Mouse (Mus musculus) right cerebral cortex, postnatal 14 days (tissue): Measurements from ENCODE around the gene Gm20737.
"Not testable (repeated sequence)": the region's sequence is repeated elsewhere in the genome, so short reads cannot be mapped to it uniquely, and the experiment has no call there.

Experiments used
- DNase-seq: peaks from one replicate; pipeline ENCODE4 v3.0.0; 2022

Gm20737 gene

DNA sequence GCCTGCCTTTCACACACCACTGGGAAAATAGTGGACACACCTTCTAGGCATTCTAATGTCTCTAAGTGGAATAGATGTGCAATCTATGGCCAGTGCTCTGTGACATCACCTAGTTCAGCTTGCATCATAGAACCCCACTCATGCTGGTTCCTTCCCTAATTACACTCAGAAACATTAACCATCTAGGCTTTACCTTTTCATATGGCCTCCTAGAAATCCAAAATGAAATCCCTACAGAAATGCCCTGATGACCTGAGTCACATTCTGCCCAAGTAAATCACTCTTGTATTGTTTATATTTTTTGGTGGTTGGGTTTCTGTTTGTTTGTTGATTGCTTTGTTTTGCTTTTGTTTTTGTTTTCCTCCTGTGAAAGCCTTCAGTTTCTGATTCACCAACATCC is at the start of gene Gm20737:
Gene Gm20737 (minus strand): TSS at position 101 of the 400 bp plus-strand sequence.
- DNase-seq: not testable (repeated sequence)

DNA sequence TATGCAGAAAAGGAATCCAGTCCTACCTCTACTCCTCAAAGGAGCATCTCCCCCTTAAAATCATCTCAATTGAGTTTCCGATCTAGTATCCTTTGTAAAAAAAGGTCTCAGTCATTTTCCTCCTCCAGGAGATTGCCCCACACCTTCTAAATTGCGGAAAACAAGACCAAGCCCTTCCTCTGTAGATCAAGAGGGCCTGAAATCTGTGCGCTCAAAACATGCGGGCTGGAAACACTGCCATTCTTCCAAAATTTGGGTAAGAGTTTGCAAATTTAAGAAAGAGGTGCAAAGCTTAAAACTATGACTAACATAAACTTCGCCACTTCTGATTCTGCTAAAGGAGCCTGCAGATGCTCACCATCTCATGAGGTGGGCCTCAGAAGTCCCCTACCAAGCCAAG is 17.3 kb upstream of the Gm20737 start, which contains the start of gene Gm21775:
Gene Gm21775 (plus strand): TSS at position 301 of the 400 bp plus-strand sequence.
- DNase-seq: not testable (repeated sequence)
